Mouse (Mus musculus) myocyte (in vitro differentiated cells): ENCODE data around the gene Bbs9. TPM values are rescaled to one million over a fixed set of nuclear protein-coding genes. Genes with fewer than 3 reads are reported as not detected.

Experiments used
- H3K27me3 ChIP-seq: one replicate; pipeline ENCODE4 v1.6.1; 2011; ENCODE audit not compliant: control insufficient read depth, insufficient read depth, insufficient read length
- H3K36me3 ChIP-seq: one replicate; pipeline ENCODE4 v1.6.1; 2011; ENCODE audit not compliant: control insufficient read depth, insufficient read depth
- H3K4me2 ChIP-seq: one replicate; pipeline ENCODE4 v1.6.1; 2011; ENCODE audit warnings: low read depth, control low read depth
- H3K4me3 ChIP-seq: one replicate; pipeline ENCODE4 v1.5.1; 2011; ENCODE audit warnings: mild to moderate bottlenecking, control low read depth, moderate library complexity
- H3K79me2 ChIP-seq: one replicate; pipeline ENCODE4 v1.6.1; 2011; ENCODE audit not compliant: control insufficient read depth, insufficient read depth
- H3ac ChIP-seq: one replicate; pipeline ENCODE4 v1.6.1; 2011; ENCODE audit not compliant: control insufficient read depth, insufficient read length
- CEBPB ChIP-seq: IDR thresholded peaks from 2 replicates; pipeline ENCODE4 v1.6.1; 2011; ENCODE audit warnings: mild to moderate bottlenecking, moderate library complexity; ENCODE audit not compliant: poor library complexity, insufficient read depth, severe bottlenecking
- E2F4 ChIP-seq: IDR thresholded peaks from one replicate; pipeline ENCODE4 v1.6.1; 2011; ENCODE audit warnings: mild to moderate bottlenecking, control low read depth, moderate library complexity; ENCODE audit not compliant: insufficient read depth
- MAX ChIP-seq: IDR thresholded peaks from one replicate; pipeline ENCODE4 v1.6.1; 2011; ENCODE audit warnings: low read depth, mild to moderate bottlenecking, control low read depth
- MYOD1 ChIP-seq, 3 experiments: IDR thresholded peaks; one replicate each; pipeline ENCODE4 v1.6.1; 2011; ENCODE audit warnings: control low read depth in 2 of 3, low read depth in 2 of 3, mild to moderate bottlenecking in 2 of 3, moderate library complexity in 1 of 3; ENCODE audit not compliant: insufficient read length in 2 of 3, control insufficient read depth in 1 of 3
- MYOG ChIP-seq, 3 experiments: IDR thresholded peaks; one replicate each; pipeline ENCODE4 v1.6.1; 2011; ENCODE audit warnings: control low read depth in 2 of 3, low read depth in 2 of 3, mild to moderate bottlenecking in 2 of 3; ENCODE audit not compliant: insufficient read length in 2 of 3, control insufficient read depth in 1 of 3, insufficient read depth in 1 of 3
- POLR2A ChIP-seq: IDR thresholded peaks from one replicate; pipeline ENCODE4 v1.6.1; 2011; ENCODE audit warnings: low read depth, mild to moderate bottlenecking, control low read depth, moderate library complexity; ENCODE audit not compliant: insufficient read length
- POLR2AphosphoS2 ChIP-seq: IDR thresholded peaks from one replicate; pipeline ENCODE4 v1.6.1; 2011; ENCODE audit warnings: low read depth, control low read depth; ENCODE audit not compliant: insufficient read length
- REST ChIP-seq: IDR thresholded peaks from one replicate; pipeline ENCODE4 v1.6.1; 2011; ENCODE audit warnings: mild to moderate bottlenecking, control low read depth, moderate library complexity; ENCODE audit not compliant: insufficient read depth, insufficient read length
- SRF ChIP-seq: IDR thresholded peaks from one replicate; pipeline ENCODE4 v1.6.1; 2011; ENCODE audit warnings: low read depth; ENCODE audit not compliant: control insufficient read depth, insufficient read length
- TCF12 ChIP-seq: IDR thresholded peaks from one replicate; pipeline ENCODE4 v1.6.1; 2011; ENCODE audit warnings: mild to moderate bottlenecking, control low read depth; ENCODE audit not compliant: poor library complexity, insufficient read depth, severe bottlenecking
- TCF3 ChIP-seq: IDR thresholded peaks from one replicate; pipeline ENCODE4 v1.6.1; 2011; ENCODE audit warnings: low read depth, control low read depth; ENCODE audit not compliant: insufficient read length
- USF1 ChIP-seq: IDR thresholded peaks from one replicate; pipeline ENCODE4 v1.6.1; 2011; ENCODE audit warnings: low read depth, mild to moderate bottlenecking, control low read depth, moderate library complexity
- polyA plus RNA-seq: library from polyadenylated mRNA; unstranded; fragments of >200 nt; fragmentation: generic; extraction: Trizol; gene quantifications from one replicate; pipeline ENCODE4 v1.2.1, GENCODE M21; 2012; ENCODE audit warnings: missing spikeins

Gene Bbs9
- polyA plus RNA-seq, 1 experiment, result 3.6 TPM

DNA sequence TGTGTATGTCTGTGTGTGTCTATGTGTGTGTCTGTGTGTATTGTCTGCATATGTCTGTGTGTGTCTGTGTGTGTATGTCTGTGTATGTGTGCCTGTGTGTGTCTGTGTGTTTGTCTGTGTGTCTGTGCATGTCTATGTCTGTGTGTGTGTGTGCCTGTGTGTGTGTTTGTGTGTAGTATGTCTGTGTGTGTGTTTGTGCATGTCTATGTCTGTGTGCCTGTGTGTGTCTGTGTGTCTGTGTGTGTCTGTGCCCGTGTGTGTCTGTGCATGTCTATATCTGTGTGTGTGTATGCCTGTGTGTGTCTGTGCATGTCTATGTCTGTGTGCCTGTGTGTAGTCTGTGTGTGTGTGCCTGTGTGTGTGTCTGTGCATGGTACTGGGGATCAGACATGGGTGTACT is 30.4 kb upstream of the Bbs9 start:
- Histone ChIP-seq H3K4me2 (no peak overlapping the region), H3K27me3 (no peaks in the 10 kb centered on the region), H3K36me3 (peaks cover 5% of the 10 kb centered on the region), H3K4me3 (no peak overlapping the region), H3ac (no peak overlapping the region), H3K79me2 (no peaks in the 10 kb centered on the region)
- no peak for TF ChIP-seq MYOG (IDR thresholded peaks at IDR 0.05; ENCODE audit: control insufficient read depth in 1 of 3, insufficient read depth in 1 of 3, insufficient read length in 2 of 3, low read depth in 2 of 3)
- TF ChIP-seq SRF, result no peak
- no peak for TF ChIP-seq MAX
- no peak for TF ChIP-seq POLR2A
- no peak for TF ChIP-seq CEBPB
- no peak for TF ChIP-seq USF1
- TF ChIP-seq REST, result no peak
- TF ChIP-seq MYOD1 (IDR thresholded peaks at IDR 0.05; ENCODE audit: control insufficient read depth in 1 of 3, insufficient read length in 2 of 3, low read depth in 2 of 3), result no peak
- no peak for TF ChIP-seq POLR2AphosphoS2
- no peak for TF ChIP-seq TCF3
- no peak for TF ChIP-seq E2F4
- no peak for TF ChIP-seq TCF12

DNA sequence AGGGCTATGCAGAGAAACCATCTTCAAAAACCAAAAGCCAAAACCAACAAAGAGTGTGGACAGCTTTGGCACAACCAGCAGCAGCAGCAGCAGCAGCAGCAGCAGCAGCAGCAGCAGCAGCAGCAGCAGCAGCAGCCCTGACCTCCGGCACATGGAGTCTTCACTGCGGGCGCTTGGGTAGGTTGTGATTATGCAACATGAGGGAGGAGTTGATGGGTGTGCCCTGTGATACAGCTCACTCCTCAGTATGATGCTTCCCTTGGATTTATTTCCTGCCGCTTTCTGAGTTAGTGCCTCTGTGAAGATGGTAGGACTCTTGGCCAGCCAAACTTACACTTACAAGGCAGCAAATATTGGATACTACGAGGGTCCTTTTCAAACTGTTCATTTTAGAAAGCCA is 28.3 kb upstream of the Bbs9 start:
- no peaks in the 10 kb centered on the region for H3K27me3 ChIP-seq
- H3K79me2 ChIP-seq, result no peaks in the 10 kb centered on the region
- no peak overlapping the region for H3K4me3 ChIP-seq
- no peak overlapping the region for H3K4me2 ChIP-seq
- no peak for TF ChIP-seq MYOG (IDR thresholded peaks at IDR 0.05; ENCODE audit: control insufficient read depth in 1 of 3, insufficient read depth in 1 of 3, insufficient read length in 2 of 3, low read depth in 2 of 3)
- no peak for TF ChIP-seq USF1
- no peak for TF ChIP-seq MYOD1 (IDR thresholded peaks at IDR 0.05; ENCODE audit: control insufficient read depth in 1 of 3, insufficient read length in 2 of 3, low read depth in 2 of 3)
- no peak for TF ChIP-seq E2F4
- no peak for TF ChIP-seq SRF
- TF ChIP-seq CEBPB, result no peak
- TF ChIP-seq REST, result no peak
- no peak for TF ChIP-seq TCF3
- TF ChIP-seq POLR2A, result no peak
- TF ChIP-seq TCF12, result no peak
- H3ac ChIP-seq, result no peak overlapping the region
- peaks cover 5% of the 10 kb centered on the region for H3K36me3 ChIP-seq

- peaks cover 10% of the 10 kb centered on the region for H3K36me3 ChIP-seq
- TF ChIP-seq POLR2A, result no peak
- TF ChIP-seq SRF, result no peak
- TF ChIP-seq E2F4, result no peak
- no peak overlapping the region for H3K4me3 ChIP-seq
- no peak overlapping the region for H3ac ChIP-seq
- no peak overlapping the region for H3K4me2 ChIP-seq
- no peaks in the 10 kb centered on the region for H3K79me2 ChIP-seq
- H3K27me3 ChIP-seq, result no peaks in the 10 kb centered on the region
These were observed 27.1 kb upstream of the Bbs9 start for GRCm38 (mm10) chr9:22448420-22448819.

DNA sequence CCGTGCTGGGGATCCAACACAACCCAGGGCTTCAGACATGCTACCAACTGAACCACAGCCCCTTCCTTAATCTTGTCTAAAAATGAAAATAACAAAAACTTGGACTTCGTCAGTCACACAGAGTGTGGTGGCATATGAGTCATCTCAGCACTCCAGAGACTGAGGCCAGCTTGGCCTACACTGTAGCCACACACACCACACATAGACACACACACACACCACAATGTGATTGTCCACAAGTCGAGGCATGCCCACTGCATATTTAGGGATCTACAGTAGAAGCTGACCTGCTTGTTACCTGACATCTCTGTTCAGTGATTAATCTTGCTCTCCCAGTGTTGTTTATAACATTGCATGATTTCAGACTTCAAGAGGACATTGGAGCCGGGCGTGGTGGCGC is 26.3 kb upstream of the Bbs9 start:
- peaks cover 13% of the 10 kb centered on the region for H3K36me3 ChIP-seq
- no peaks in the 10 kb centered on the region for H3K27me3 ChIP-seq
- no peaks in the 10 kb centered on the region for H3K79me2 ChIP-seq
- H3K4me3 ChIP-seq, result no peak overlapping the region
- H3ac ChIP-seq, result no peak overlapping the region
- no peak for TF ChIP-seq USF1
- no peak for TF ChIP-seq REST
- TF ChIP-seq TCF3, result no peak
- no peak for TF ChIP-seq CEBPB
- TF ChIP-seq E2F4, result no peak
- no peak for TF ChIP-seq MYOD1 (IDR thresholded peaks at IDR 0.05; ENCODE audit: control insufficient read depth in 1 of 3, insufficient read length in 2 of 3, low read depth in 2 of 3)
- TF ChIP-seq POLR2AphosphoS2, result no peak
- TF ChIP-seq MYOG (IDR thresholded peaks at IDR 0.05; ENCODE audit: control insufficient read depth in 1 of 3, insufficient read depth in 1 of 3, insufficient read length in 2 of 3, low read depth in 2 of 3), result no peak
- TF ChIP-seq POLR2A, result no peak
- TF ChIP-seq SRF, result no peak
- TF ChIP-seq TCF12, result no peak
- no peak for TF ChIP-seq MAX
- no peak overlapping the region for H3K4me2 ChIP-seq

DNA sequence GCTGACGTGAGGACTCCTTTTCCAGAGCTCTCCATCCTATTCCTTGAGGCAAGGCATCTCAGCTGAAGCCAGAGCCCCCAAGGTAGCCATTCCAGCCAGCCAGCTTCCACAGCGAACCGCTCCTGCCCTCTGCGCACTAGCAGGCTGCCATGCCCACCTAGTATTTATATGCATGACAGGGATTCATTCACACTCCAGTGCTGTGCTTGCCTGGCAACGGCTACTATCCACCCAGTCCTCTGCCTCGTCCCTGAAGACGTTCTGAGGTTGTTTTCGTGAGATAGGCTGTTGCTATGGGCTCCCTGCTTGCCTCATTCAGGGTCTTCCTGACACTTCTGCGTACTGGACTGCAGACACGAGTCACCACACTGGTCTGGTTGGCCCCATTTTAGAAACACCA is 22.8 kb upstream of the Bbs9 start:
- H3K36me3 ChIP-seq, result peaks cover 19% of the 10 kb centered on the region
- TF ChIP-seq POLR2A (no peak), MYOD1 (IDR thresholded peaks at IDR 0.05; ENCODE audit: control insufficient read depth in 1 of 3, insufficient read length in 2 of 3, low read depth in 2 of 3) (no peak), MYOG (IDR thresholded peaks at IDR 0.05; ENCODE audit: control insufficient read depth in 1 of 3, insufficient read depth in 1 of 3, insufficient read length in 2 of 3, low read depth in 2 of 3) (no peak), SRF (no peak), MAX (no peak), CEBPB (no peak), REST (no peak), TCF3 (no peak), POLR2AphosphoS2 (no peak), E2F4 (no peak), TCF12 (no peak), USF1 (no peak)

More for the DNA sequence above, 22.8 kb upstream of the Bbs9 start:
- H3K4me2 ChIP-seq, result no peak overlapping the region
- H3K4me3 ChIP-seq, result no peak overlapping the region
- no peaks in the 10 kb centered on the region for H3K79me2 ChIP-seq
- H3ac ChIP-seq, result no peak overlapping the region
- H3K27me3 ChIP-seq, result no peaks in the 10 kb centered on the region
